Mouse (Mus musculus): ENCODE results near the gene Tgfbr3. TPM values are rescaled to one million over a fixed set of nuclear protein-coding genes. Genes with fewer than 3 reads are reported as not detected.

Gene Tgfbr3
- polyA plus RNA-seq, 1 experiment from 2014 or later = 23.8 TPM

- no peaks in the 10 kb centered on the region for H3K27me3 ChIP-seq (ENCODE audit: insufficient read depth, low read length)
- no peak overlapping the region for H3K4me3 ChIP-seq (ENCODE audit: low read depth, low read length)
- no peak overlapping the region for H3K27ac ChIP-seq (ENCODE audit: low read depth)
- ATAC-seq (ENCODE audit: insufficient read depth) (no peak), DNase-seq (no peak)
- no peak for TF ChIP-seq CTCF (IDR thresholded peaks at IDR 0.05; ENCODE audit: low read depth)
- no peak overlapping the region for H3K9ac ChIP-seq
- H3K36me3 ChIP-seq (ENCODE audit: insufficient read depth) = no peaks in the 10 kb centered on the region
- no peak overlapping the region for H3K4me2 ChIP-seq
- H3K9me3 ChIP-seq (ENCODE audit: low read depth, low read length) = no peaks in the 10 kb centered on the region
- H3K4me1 ChIP-seq (ENCODE audit: insufficient read depth) = peaks cover 9% of the 10 kb centered on the region
- WGBS = 65% methylated on average over 11 of the region's 11 CpGs
Observed at GRCm38 (mm10) chr5:107298854-107299253, 9.4 kb upstream of the Tgfbr3 start.

GRCm38 (mm10) chr5:107296512-107297322 lies 7.3 kb upstream of the Tgfbr3 start:
- Histone ChIP-seq H3K27me3 (ENCODE audit: insufficient read depth, low read length) (no peaks in the 10 kb centered on the region), H3K4me1 (ENCODE audit: insufficient read depth) (peaks cover 7% of the 10 kb centered on the region), H3K27ac (ENCODE audit: low read depth) (no peak overlapping the region), H3K4me3 (ENCODE audit: low read depth, low read length) (no peak overlapping the region), H3K4me2 (peak overlapping the region; percentile 34), H3K36me3 (ENCODE audit: insufficient read depth) (no peaks in the 10 kb centered on the region), H3K9me3 (ENCODE audit: low read depth, low read length) (no peaks in the 10 kb centered on the region), H3K9ac (no peak overlapping the region)
- DNase-seq (no peak), ATAC-seq (ENCODE audit: insufficient read depth) (no peak)
- WGBS = 38% methylated on average over 9 of the region's 9 CpGs
- no peak for TF ChIP-seq CTCF (IDR thresholded peaks at IDR 0.05; ENCODE audit: low read depth)

- Histone ChIP-seq H3K9me3 (ENCODE audit: low read depth, low read length) (no peaks in the 10 kb centered on the region), H3K36me3 (ENCODE audit: insufficient read depth) (no peaks in the 10 kb centered on the region), H3K4me1 (ENCODE audit: insufficient read depth) (peaks cover 7% of the 10 kb centered on the region), H3K27me3 (ENCODE audit: insufficient read depth, low read length) (no peaks in the 10 kb centered on the region), H3K4me3 (ENCODE audit: low read depth, low read length) (no peak overlapping the region), H3K4me2 (peak overlapping the region; percentile 34), H3K9ac (no peak overlapping the region), H3K27ac (ENCODE audit: low read depth) (no peak overlapping the region)
- ATAC-seq (ENCODE audit: insufficient read depth) (no peak), DNase-seq (peak; percentile 52)
- no peak for TF ChIP-seq CTCF (IDR thresholded peaks at IDR 0.05; ENCODE audit: low read depth)
- WGBS = 56% methylated on average over 16 of the region's 16 CpGs
Observed at GRCm38 (mm10) chr5:107295817-107296511, 6.5 kb upstream of the Tgfbr3 start.

- Histone ChIP-seq H3K4me2 (no peak overlapping the region), H3K36me3 (ENCODE audit: insufficient read depth) (no peaks in the 10 kb centered on the region), H3K27me3 (ENCODE audit: insufficient read depth, low read length) (no peaks in the 10 kb centered on the region), H3K9ac (no peak overlapping the region), H3K4me3 (ENCODE audit: low read depth, low read length) (no peak overlapping the region), H3K4me1 (ENCODE audit: insufficient read depth) (peaks cover 7% of the 10 kb centered on the region), H3K27ac (ENCODE audit: low read depth) (no peak overlapping the region), H3K9me3 (ENCODE audit: low read depth, low read length) (no peaks in the 10 kb centered on the region)
- TF ChIP-seq CTCF (IDR thresholded peaks at IDR 0.05; ENCODE audit: low read depth) = no peak
- 33% methylated on average over 8 of the region's 8 CpGs for WGBS
- DNase-seq (peak; percentile 61), ATAC-seq (ENCODE audit: insufficient read depth) (no peak)
Observed at GRCm38 (mm10) chr5:107295061-107295816, 5.8 kb upstream of the Tgfbr3 start.

- no peak for TF ChIP-seq CTCF (IDR thresholded peaks at IDR 0.05; ENCODE audit: low read depth)
- no peak for DNase-seq
- 88% methylated on average over 4 of the region's 4 CpGs for WGBS
- no peak overlapping the region for H3K9ac ChIP-seq
- no peak for ATAC-seq (ENCODE audit: insufficient read depth)
- H3K4me1 ChIP-seq (ENCODE audit: insufficient read depth) = peaks cover 7% of the 10 kb centered on the region
- no peaks in the 10 kb centered on the region for H3K9me3 ChIP-seq (ENCODE audit: low read depth, low read length)
- no peaks in the 10 kb centered on the region for H3K27me3 ChIP-seq (ENCODE audit: insufficient read depth, low read length)
- no peak overlapping the region for H3K4me2 ChIP-seq
- no peaks in the 10 kb centered on the region for H3K36me3 ChIP-seq (ENCODE audit: insufficient read depth)
- H3K27ac ChIP-seq (ENCODE audit: low read depth) = no peak overlapping the region
- H3K4me3 ChIP-seq (ENCODE audit: low read depth, low read length) = no peak overlapping the region
Observed at GRCm38 (mm10) chr5:107294041-107294440, 4.6 kb upstream of the Tgfbr3 start.

GRCm38 (mm10) chr5:107289986-107290385 lies 557 bp upstream of the Tgfbr3 start:
- H3K9me3 ChIP-seq (ENCODE audit: low read depth, low read length) = no peaks in the 10 kb centered on the region
- H3K4me2 ChIP-seq = peak overlapping the region; percentile 76
- no peak for ATAC-seq (ENCODE audit: insufficient read depth)
- H3K27ac ChIP-seq (ENCODE audit: low read depth) = no peak overlapping the region
- no peaks in the 10 kb centered on the region for H3K27me3 ChIP-seq (ENCODE audit: insufficient read depth, low read length)
- H3K4me3 ChIP-seq (ENCODE audit: low read depth, low read length) = peak overlapping the region; percentile 86; the same call in 1 of the 2 replicates
- no peaks in the 10 kb centered on the region for H3K4me1 ChIP-seq (ENCODE audit: insufficient read depth)
- TF ChIP-seq CTCF (IDR thresholded peaks at IDR 0.05; ENCODE audit: low read depth) = no peak
- no peaks in the 10 kb centered on the region for H3K36me3 ChIP-seq (ENCODE audit: insufficient read depth)
- WGBS = 31% methylated on average over 8 of the region's 8 CpGs
- no peak overlapping the region for H3K9ac ChIP-seq
- peak; percentile 58 for DNase-seq

Measured in lung, embryonic 14.5 days (tissue).